Mouse (Mus musculus) hindbrain, embryonic 16.5 days (tissue): Measurements from ENCODE around the gene Rpl35. TPM values are rescaled to one million over a fixed set of nuclear protein-coding genes. Genes with fewer than 3 reads are reported as not detected.
A peak's percentile ranks its signal among the peaks of the same experiment; 100 is the strongest.

ENCODE experiments used
- ATAC-seq: fragments of 200-750 bp; cut with Nextera tagmentation; 2 replicates; pipeline ENCODE4 v1.8.0; 2017; ENCODE audit warnings: moderate TSS enrichment, moderate library complexity
- H3K27ac ChIP-seq: fragments of 300-500 bp; sonication (generic); 2 replicates; pipeline ENCODE4 v1.5.1; 2014; ENCODE audit warnings: low read depth, mild to moderate bottlenecking, control low read depth, low read length, moderate library complexity
- H3K27me3 ChIP-seq: fragments of 300-500 bp; sonication (generic); replicated peaks from 2 replicates; pipeline ENCODE4 v1.6.1; 2014; ENCODE audit warnings: low read length; ENCODE audit not compliant: control insufficient read depth, insufficient read depth
- H3K36me3 ChIP-seq: fragments of 300-500 bp; sonication (generic); 2 replicates; pipeline ENCODE4 v1.6.1; 2014; ENCODE audit warnings: mild to moderate bottlenecking, low read length, moderate library complexity, mixed read lengths; ENCODE audit not compliant: control insufficient read depth, insufficient read depth
- H3K4me1 ChIP-seq: fragments of 300-500 bp; sonication (generic); 2 replicates; pipeline ENCODE4 v1.6.1; 2014; ENCODE audit warnings: low read depth, low read length; ENCODE audit not compliant: control insufficient read depth, insufficient read depth
- H3K4me2 ChIP-seq: fragments of 300-500 bp; sonication (generic); 2 replicates; pipeline ENCODE4 v1.6.1; 2014; ENCODE audit warnings: mild to moderate bottlenecking, low read length, control low read depth, moderate library complexity
- H3K4me3 ChIP-seq: fragments of 300-500 bp; sonication (generic); 2 replicates; pipeline ENCODE4 v1.5.1; 2014; ENCODE audit warnings: mild to moderate bottlenecking, low read length, control low read depth, moderate library complexity
- H3K9ac ChIP-seq: fragments of 300-500 bp; sonication (generic); 2 replicates; pipeline ENCODE4 v1.6.1; 2014; ENCODE audit warnings: low read depth, mild to moderate bottlenecking, control low read depth, low read length, moderate library complexity
- H3K9me3 ChIP-seq: fragments of 300-500 bp; sonication (generic); 2 replicates; pipeline ENCODE4 v1.6.1; 2014; ENCODE audit warnings: mild to moderate bottlenecking, low read length, moderate library complexity; ENCODE audit not compliant: control insufficient read depth
- WGBS: fragments of 180-500 bp; shearing (Covaris S2); extraction: QIAGEN DNeasy Blood & Tissue Kit; methylation state at CpG from one replicate; pipeline ENCODE4 v1.1.7; 2014; 5-methylcytosine and 5-hydroxymethylcytosine counted together
- polyA plus RNA-seq: library from polyadenylated mRNA; unstranded; fragments of >200 nt; fragmentation: Nextera tagmentation; extraction: Ambion mirVana; gene quantifications from 2 replicates; pipeline ENCODE4 v1.2.1, GENCODE M21; 2015

The Rpl35 gene
- polyA plus RNA-seq, 1 experiment from 2014 or later: 554 TPM

DNA sequence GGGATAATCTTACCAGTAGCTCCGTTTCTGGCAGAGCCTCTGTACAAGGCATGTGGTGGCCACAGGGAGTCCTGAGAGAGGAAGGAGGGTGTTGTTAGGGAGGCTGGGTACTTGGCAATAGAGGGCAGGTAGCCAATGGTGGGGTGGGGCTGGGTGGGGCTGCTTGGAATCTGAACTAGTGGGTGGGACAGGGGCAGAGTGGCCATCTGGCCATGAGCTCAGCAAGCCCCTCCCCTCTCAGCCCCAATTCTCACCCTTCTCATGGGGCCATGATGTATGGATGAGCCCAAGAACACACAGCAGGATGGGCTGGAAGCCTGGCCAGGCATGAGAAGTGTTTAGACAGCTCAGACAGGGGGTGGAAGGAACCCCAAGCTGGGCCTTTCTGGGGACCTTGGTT is 18.1 kb downstream of the Rpl35 start:
- peak; percentile 61; the same call in 1 of the 2 replicates for ATAC-seq
- Histone ChIP-seq H3K27ac (no peak overlapping the region), H3K9me3 (no peaks in the 10 kb centered on the region), H3K4me3 (no peak overlapping the region), H3K4me2 (no peak overlapping the region), H3K27me3 (no peaks in the 10 kb centered on the region), H3K9ac (no peak overlapping the region), H3K4me1 (no peaks in the 10 kb centered on the region; the same call in 1 of the 2 replicates), H3K36me3 (no peaks in the 10 kb centered on the region)
- WGBS: 50% methylated on average over 1 of the region's 1 CpGs

DNA sequence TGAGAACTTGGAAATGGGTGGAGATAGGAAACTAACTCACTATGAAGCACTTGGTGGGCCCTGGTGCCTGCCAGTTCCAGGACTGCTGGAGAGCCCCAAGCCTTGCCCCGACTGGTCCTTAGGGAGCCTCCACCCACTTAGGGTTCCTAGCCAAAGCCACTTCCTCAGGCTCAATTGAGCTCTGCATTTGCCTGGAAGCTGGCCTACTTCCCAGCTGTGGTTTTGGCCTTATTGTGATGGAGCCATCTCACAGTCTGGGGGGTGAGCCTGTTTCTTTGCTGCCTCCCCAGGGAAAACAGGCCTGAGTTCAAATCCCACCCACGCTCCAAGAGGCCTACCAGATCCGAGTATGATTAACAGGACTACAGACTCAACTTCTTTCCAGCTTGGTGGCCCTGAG is 18.8 kb downstream of the Rpl35 start:
- Histone ChIP-seq H3K4me3 (no peak overlapping the region), H3K27me3 (no peaks in the 10 kb centered on the region), H3K9me3 (no peaks in the 10 kb centered on the region), H3K36me3 (no peaks in the 10 kb centered on the region), H3K27ac (no peak overlapping the region), H3K4me1 (no peaks in the 10 kb centered on the region), H3K4me2 (no peak overlapping the region), H3K9ac (no peak overlapping the region)
- 85% methylated on average over 3 of the region's 3 CpGs for WGBS
- ATAC-seq: no peak

DNA sequence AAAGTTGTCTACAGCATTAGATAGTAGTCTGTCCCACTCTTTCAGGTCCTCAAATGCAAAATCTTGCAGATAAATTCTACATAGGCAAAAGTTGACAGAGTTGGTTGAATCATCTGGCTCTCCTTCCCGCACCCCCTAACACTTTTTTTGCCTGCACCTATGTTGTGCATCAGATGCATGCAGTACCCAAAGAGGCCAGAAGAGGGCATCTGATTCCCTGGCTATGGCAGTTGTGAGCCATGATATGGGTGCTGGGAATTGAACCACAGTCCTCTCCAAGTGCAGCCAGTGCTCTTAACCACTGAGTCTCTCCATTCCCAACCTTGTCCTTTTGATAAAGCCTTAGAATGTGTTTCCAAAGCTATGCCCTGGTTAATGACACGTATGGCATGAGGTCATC is 22.0 kb downstream of the Rpl35 start:
- WGBS: 98% methylated on average over 2 of the region's 2 CpGs
- H3K27ac ChIP-seq: no peak overlapping the region
- H3K27me3 ChIP-seq: no peaks in the 10 kb centered on the region
- ATAC-seq: no peak
- H3K4me3 ChIP-seq: no peak overlapping the region
- H3K4me2 ChIP-seq: no peak overlapping the region
- no peaks in the 10 kb centered on the region for H3K9me3 ChIP-seq
- no peaks in the 10 kb centered on the region for H3K4me1 ChIP-seq
- H3K9ac ChIP-seq: no peak overlapping the region
- H3K36me3 ChIP-seq: no peaks in the 10 kb centered on the region

DNA sequence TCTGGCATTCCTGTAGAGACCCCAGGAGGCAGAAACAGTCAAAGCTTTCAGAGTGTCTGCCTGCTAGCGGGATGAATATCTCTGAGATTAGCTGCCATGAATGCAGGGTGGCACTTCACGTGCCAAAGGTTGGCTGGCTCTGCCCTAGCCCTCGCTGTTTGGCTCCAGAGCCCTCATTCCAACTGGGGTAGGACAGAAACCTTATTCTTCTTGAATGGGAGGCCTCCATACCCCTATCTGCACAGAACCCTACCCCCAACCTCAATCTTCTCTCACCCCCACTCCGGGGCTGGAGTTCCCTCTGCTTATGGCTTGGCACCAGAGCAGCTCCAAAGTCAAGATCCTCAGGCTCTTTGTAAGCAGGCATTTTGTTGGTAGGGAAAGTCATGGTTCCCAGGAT is 27.6 kb downstream of the Rpl35 start:
- ATAC-seq: peak; percentile 61
- Histone ChIP-seq H3K4me1 (no peaks in the 10 kb centered on the region), H3K27me3 (no peaks in the 10 kb centered on the region), H3K9me3 (no peaks in the 10 kb centered on the region), H3K4me2 (no peak overlapping the region), H3K36me3 (no peaks in the 10 kb centered on the region), H3K27ac (no peak overlapping the region), H3K9ac (no peak overlapping the region), H3K4me3 (no peak overlapping the region)
- WGBS: 56% methylated on average over 4 of the region's 4 CpGs

- H3K4me3 ChIP-seq: no peak overlapping the region
- no peaks in the 10 kb centered on the region for H3K27me3 ChIP-seq
- ATAC-seq: no peak
- no peaks in the 10 kb centered on the region for H3K36me3 ChIP-seq
- no peak overlapping the region for H3K9ac ChIP-seq
- no peaks in the 10 kb centered on the region for H3K9me3 ChIP-seq
- H3K4me1 ChIP-seq: no peaks in the 10 kb centered on the region
- H3K27ac ChIP-seq: no peak overlapping the region
- no peak overlapping the region for H3K4me2 ChIP-seq
- 81% methylated on average over 21 of the region's 21 CpGs for WGBS
These were observed 29.3 kb downstream of the Rpl35 start for GRCm38 (mm10) chr2:38975941-38976805.

GRCm38 (mm10) chr2:38975181-38975580 is 30.2 kb downstream of the Rpl35 start:
- no peak overlapping the region for H3K9ac ChIP-seq
- no peaks in the 10 kb centered on the region for H3K9me3 ChIP-seq
- no peak overlapping the region for H3K4me3 ChIP-seq
- no peak for ATAC-seq
- H3K4me1 ChIP-seq: no peaks in the 10 kb centered on the region
- 88% methylated on average over 3 of the region's 3 CpGs for WGBS
- H3K27me3 ChIP-seq: no peaks in the 10 kb centered on the region
- no peak overlapping the region for H3K4me2 ChIP-seq
- H3K27ac ChIP-seq: no peak overlapping the region
- H3K36me3 ChIP-seq: no peaks in the 10 kb centered on the region

- Histone ChIP-seq H3K9me3 (no peaks in the 10 kb centered on the region), H3K4me2 (no peak overlapping the region), H3K9ac (no peak overlapping the region), H3K4me3 (no peak overlapping the region), H3K27me3 (no peaks in the 10 kb centered on the region), H3K36me3 (no peaks in the 10 kb centered on the region), H3K27ac (no peak overlapping the region), H3K4me1 (no peaks in the 10 kb centered on the region)
- no peak for ATAC-seq
- 28% methylated on average over 2 of the region's 2 CpGs for WGBS
These were observed 31.3 kb downstream of the Rpl35 start for GRCm38 (mm10) chr2:38974171-38974570.

DNA sequence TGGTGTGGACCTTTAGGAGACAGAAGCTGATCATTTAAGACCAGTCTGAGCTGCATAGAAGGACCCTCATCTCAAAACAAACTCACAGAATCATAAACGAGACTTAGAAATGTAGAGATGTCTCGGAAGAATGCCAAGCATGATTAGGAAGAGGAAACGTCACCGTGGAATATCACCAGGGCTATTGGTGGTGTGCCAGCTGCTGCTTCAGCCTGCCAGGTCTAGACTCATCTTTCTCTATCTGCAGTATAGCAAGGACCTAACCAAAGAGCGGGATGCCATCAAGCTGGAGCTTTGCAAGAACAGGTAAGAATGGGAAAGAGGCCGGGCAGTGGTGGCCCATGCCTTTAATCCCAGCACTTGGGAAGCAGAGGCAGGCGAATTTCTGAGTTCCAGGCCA is 31.7 kb downstream of the Rpl35 start:
- no peaks in the 10 kb centered on the region for H3K27me3 ChIP-seq
- H3K27ac ChIP-seq: no peak overlapping the region
- H3K9me3 ChIP-seq: no peaks in the 10 kb centered on the region
- no peak overlapping the region for H3K4me2 ChIP-seq
- no peaks in the 10 kb centered on the region for H3K36me3 ChIP-seq
- no peak overlapping the region for H3K9ac ChIP-seq
- 80% methylated on average over 7 of the region's 7 CpGs for WGBS
- no peak overlapping the region for H3K4me3 ChIP-seq
- H3K4me1 ChIP-seq: no peaks in the 10 kb centered on the region
- ATAC-seq: no peak

DNA sequence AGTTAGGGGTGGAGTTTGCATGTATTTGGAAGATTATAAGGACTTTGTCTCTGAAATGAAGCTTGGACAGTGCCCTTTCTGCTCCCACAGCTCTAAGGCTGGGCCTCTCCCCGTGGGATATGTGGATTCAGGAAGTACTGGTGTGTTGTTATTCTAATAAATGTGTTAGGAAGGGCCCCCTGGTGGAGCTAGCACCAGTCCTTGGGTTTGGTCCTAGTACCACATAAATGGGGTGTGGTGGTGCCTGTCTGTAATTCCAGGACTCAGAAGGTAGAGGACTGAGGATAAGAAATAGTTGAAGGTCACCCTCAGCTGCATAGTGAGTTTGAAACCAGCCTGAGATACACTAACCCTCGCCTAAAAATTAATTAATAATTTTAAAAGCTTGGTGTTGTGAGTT is 32.2 kb downstream of the Rpl35 start:
- Histone ChIP-seq H3K27me3 (no peaks in the 10 kb centered on the region), H3K36me3 (no peaks in the 10 kb centered on the region), H3K4me2 (no peak overlapping the region), H3K4me3 (no peak overlapping the region), H3K9me3 (no peaks in the 10 kb centered on the region), H3K4me1 (no peaks in the 10 kb centered on the region), H3K9ac (no peak overlapping the region), H3K27ac (no peak overlapping the region)
- 34% methylated on average over 2 of the region's 2 CpGs for WGBS
- no peak for ATAC-seq
